Mouse (Mus musculus) thymus, postnatal 4 days (tissue): ENCODE measurements around the gene Rps6kc1.
A peak's percentile ranks its signal among the peaks of the same experiment; 100 is the strongest.

Experiments
- DNase-seq: peaks from one replicate; pipeline ENCODE4 v3.0.0; 2021

The Rps6kc1 gene

DNA sequence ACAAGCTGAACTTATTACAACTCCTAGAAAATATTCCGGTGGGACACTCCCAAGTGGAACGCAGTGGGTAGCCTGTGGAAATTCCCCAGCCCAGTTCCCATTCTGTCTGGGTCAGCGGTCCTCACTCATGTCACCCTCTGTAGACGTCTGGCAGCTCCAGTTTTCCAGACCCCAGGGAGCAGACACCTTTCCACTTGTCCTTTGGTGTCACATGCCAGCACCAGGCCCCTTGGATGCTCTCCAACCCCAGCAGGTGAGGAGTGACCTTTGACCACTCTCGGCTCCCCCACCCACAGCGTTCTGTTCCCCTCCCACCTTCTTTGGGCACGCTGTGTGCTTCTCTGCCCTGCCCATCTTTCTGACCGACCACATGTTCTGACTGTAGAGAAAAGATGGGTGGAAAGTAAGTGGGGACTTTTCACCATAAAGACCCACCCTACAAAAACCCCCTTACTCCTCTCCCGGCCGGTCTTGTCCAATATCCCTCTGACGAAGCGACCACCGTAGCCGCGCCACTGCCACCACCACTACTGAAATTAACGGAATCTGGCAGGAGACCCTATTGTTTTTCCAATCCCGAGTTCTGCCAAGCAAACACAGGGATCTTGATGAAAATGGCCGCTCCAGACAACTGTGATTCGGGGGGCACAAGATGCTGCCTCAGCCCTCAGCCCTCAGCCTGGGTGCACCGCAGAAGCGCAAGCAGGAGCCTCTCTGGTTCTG, 246.6 kb downstream of the Rps6kc1 start:
- no peak for DNase-seq

DNA sequence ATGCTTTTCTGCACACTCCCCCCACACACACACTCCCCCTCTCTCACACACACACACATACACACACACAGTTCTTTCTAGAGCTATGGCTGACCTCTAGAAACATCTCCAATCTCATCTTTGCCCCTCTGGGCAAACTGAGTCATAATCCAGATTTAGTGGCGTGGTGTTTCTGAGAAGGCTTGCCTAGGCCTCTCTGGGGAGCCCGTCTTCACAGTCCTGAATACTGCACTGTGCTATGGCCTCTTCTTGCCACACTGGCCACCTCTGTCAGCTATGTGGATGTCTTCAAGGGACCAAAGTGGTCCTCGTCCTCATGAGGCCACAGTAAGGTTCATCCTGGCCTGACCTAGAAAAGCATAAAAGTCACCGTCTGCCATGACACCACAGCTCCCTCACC, 247.6 kb downstream of the Rps6kc1 start:
- no peak for DNase-seq

DNA sequence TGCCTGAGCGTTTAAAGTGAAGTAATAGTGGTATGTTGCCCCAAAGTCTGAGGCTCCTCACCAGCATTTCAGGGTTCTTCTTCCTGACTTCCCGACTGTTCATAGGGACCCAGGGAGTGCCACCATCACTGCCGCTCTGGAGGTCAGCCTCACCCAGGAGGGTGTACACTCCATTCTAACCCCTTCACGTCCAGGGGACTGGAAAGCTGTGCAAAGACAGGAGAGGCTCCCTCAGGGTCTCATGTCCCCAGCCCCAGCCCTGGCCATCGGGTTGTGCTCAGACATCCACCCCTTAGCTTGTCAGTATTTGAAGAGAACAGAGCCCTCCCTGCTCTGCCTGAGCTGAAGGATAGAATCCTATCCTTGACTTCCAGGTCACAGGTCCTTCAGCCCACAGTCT, 248.8 kb downstream of the Rps6kc1 start:
- no peak for DNase-seq

DNA sequence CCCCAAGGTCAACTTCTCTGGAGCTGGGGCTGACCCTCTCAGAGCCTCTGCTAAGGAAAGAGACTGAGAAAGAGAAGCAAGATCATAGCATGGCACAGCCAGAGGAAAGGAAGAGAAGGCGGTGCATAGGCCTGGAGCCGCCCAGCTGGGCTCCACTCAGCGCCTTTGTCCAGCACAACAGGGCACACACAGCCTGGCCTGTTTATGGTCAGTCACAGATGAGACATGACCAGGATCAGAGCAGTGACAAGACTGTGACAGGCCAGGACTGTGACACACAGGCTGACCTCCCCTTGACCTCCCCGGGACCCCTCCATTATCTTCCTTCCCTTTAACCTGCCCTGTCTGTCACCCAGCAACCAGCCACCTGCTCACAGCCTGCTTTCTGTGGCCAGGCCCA, 249.8 kb downstream of the Rps6kc1 start:
- DNase-seq = no peak

DNA sequence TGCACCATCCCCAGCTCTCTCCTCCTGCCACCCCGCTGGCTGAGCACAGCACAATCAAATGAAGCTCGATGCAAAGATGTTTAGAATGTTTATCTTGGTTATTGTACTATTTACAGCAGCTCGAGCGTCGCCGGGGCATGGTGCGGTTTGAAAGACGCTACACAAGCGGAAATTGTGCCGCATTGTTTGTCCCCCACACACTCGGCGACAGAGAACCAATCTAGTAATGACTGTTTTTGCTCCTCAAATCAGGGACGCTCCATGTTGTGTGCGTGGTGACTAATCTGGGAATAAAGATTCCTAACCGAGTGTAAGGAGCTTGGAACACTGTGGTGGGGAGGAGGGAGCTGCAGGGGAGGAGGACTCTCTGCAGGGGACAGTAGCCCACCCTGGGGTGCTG, 250.3 kb downstream of the Rps6kc1 start:
- no peak for DNase-seq

DNA sequence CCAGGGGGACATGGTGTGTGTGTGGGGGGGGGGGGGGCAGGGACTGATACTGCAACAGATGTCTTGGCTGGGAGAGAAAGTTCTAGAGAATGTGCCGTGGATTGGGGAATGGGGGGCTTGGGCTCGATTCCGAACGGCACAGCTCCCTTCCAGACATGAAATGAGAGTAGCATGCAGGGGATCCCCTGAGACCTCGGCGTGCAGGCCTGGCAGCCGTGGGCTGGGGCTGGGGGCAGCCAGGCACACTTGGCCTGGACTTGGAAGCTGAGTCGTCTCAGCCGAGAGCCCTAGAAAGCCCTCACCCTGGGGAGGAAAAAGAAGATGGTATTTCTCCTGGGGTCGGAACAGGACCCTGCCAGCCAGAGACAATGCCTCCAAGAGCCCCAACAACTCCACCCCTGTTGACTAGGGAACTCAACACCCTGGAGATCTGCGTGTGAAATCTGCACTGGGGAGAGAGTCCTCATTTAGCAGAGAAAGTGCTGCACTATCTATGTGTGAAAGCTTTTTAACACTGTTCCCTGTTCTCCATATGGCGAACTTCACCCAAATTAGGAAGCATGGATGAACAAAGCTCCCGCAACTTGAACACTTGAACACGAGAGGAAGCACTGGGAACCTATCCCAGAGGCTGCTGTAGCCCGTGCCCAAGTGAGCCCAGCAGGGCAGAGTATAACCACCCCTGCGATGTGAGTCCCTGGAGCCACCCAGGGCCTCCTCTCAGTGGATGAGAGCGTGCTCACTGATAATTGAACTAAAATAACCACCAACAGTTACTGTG, 251.7 kb downstream of the Rps6kc1 start:
- DNase-seq = no peak

DNA sequence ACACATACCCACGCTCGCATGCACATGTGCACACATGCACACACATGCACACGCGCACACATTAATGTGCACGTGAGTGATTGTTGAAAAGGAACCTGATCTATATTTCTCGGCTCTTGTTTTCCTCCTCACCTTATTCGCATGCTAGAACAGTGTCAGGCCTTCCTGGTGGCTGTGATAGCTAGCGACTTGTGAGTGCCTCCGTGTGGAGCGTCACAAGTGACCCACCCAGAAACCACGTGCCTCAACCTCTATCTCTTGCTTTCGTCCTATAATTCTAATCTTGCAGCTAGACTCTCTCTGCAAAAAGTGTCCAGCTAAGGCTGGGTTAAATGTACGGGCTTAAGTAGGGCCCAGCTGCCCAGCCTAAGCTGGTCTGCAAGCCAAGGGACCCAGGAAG, 253.3 kb downstream of the Rps6kc1 start:
- no peak for DNase-seq

DNA sequence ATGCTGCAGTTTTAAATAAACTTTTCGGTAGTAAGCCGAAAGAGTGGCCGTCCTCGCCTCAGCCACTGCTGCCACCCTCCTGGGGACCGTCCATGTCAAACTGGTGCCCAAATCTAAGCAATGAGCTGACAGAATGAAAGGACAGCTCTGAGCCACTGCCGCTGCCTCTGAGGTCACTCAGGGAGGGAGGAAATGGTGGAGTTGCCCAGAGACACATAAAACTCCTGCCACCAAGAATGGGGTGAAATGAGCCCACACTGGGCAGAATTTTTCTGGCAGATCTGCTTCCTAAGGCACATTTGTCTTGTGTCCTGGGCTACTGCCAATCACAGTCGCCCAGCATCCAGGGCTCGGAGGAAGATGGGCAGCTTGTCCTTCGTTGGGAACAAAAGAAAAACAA, 255.5 kb downstream of the Rps6kc1 start:
- DNase-seq = no peak

DNA sequence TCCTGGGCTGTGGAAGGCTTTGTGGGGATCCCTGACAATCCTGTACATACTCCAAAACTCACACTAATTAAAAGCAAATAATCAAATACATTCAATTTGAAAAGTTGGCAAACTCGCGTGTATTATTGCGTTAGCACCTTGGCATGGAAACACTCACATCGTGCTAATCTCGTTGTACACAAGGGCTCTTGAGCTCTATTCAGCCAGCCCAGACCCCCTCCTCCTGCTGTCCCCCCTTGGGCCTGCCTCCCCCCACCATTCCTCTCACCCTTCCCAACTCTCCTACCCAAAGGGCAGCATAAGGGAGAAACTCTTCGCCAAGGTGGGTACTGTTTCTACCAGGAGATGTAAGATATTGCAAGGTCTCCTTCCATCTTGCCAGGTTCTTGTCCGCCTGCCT, 255.9 kb downstream of the Rps6kc1 start:
- peak; percentile 0 for DNase-seq

DNA sequence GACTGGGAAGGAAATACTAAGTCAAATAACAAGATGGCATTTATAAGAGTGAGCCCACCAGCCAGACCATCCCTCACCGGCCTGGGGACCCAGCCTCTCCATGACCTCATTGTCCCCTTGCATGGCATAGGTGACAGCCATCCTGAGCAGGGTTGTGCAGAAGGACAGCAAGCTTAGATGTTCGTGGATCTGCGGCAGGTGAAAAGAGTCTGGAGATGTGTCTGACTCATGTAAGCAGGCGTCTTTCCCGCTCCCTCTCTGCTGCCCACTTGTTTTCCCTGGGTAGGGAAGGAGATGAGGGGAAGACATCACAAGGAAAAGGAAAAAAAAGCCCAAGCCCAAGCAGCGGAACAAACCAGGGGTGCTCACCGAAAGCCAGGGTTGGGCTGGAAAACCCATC, 256.5 kb downstream of the Rps6kc1 start:
- no peak for DNase-seq

DNA sequence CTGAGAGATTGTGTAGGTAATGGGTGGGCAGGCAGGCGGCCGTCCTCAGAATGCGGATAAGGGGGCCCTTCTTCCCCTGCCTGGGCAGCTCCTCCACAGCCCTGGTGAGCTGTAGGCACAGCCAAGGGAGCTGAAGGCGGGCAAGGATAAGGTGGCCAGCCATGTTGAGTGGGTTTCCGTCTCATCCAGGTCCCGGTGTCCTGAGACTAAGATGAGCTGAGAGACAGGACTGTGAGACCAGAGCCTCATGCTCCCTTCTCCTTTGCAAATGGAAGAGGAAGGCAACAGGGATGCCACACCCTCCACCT, 256.9 kb downstream of the Rps6kc1 start:
- DNase-seq = no peak

DNA sequence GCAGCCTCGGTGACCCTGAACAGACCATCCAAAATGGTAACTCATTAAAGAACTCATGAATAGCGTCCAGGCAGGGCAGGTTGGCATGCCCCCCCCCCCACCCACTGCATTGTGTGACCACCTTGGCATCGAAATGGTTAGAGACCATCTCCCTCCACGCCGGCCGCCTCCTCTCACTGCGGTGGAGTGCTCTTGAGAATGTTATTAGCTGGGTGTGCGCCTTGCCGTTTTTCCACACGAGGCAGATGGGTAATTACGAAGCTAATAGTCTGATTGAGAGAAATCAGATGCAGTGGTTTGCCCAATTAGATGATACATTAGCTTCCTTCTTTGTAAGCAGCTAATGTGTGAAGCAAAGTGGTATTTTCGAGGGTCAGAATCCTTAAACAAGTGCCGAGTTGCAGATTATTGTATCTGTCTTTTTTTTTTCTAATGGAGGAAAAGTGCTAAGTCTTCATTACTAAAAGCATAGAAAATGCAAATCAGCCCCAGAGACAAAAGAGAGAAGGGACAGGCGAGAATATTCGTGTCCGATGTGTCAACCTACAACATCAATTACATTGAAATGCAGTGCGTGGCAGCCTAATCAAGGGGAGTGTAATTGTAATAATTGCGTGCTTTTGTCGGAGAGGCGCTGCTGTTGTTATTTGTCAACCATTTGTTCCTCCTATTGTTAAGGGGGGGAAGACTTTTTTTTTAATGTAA, 257.4 kb downstream of the Rps6kc1 start:
- DNase-seq = no peak

DNA sequence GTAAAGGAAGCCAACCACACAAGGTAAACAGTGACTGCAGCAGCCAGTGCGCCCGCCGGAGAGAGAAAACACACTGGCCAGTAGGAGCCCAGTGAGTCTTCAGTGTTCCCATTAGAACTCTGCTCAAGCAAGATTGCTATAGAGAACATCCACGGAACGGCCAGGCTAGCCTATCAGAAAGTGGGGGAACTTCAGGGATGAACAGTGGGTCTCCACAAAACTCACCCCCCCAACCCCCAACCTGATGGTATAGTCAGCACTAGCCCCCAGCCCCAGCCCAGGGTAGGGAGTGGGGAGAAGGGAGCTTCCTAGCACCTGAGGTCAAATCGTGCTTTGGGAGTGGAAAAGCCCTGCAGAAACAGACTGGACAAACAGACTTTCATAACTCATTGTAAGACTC, 258.5 kb downstream of the Rps6kc1 start:
- DNase-seq = no peak
